Mouse (Mus musculus): ENCODE measurements around the gene Sema4d. TPM values are rescaled to one million over a fixed set of nuclear protein-coding genes. Genes with fewer than 3 reads are reported as not detected.

Gene Sema4d
- total RNA-seq, 2 experiments from 2014 or later: 86.3 to 97.1 TPM

GRCm38 (mm10) chr13:51656516-51657235, 136.9 kb downstream of the Sema4d start:
- no peak for DNase-seq (ENCODE audit: low spot score in 2 of 2)
- intact Hi-C loops (cut with DNase I): no loop called here

DNA sequence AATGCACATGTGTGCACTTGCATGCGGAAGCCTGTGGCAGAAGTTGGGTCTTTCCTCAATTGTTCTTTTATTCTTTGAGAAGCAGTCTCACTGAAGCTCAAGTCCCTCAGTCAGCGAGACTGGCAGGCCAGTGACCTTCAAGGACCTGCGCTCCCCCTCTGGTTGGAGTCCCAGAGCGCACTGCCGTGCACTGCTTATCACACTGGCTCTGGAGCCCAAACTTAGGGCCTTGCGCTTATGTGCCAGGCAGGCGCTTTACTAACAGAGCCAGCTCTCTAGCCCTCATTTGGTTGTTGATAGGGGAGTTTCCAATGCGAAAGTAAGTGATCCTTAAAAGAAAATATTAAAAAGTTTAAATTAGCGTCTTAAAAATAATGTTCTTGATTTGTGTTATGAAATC, 139.6 kb downstream of the Sema4d start:
- no peak for DNase-seq (ENCODE audit: low spot score in 2 of 2)
- intact Hi-C loops (cut with DNase I): loop anchor here (5.0 kb wide), 1 partner anchor 178 kb away; no protein-coding TSS in a partner anchor

- no peak for DNase-seq (ENCODE audit: low spot score in 2 of 2)
- intact Hi-C loops (cut with DNase I): loop anchor here (5.0 kb wide), 1 partner anchor 179 kb away; no protein-coding TSS in a partner anchor
Observed at GRCm38 (mm10) chr13:51653159-51653558, 140.4 kb downstream of the Sema4d start.

DNA sequence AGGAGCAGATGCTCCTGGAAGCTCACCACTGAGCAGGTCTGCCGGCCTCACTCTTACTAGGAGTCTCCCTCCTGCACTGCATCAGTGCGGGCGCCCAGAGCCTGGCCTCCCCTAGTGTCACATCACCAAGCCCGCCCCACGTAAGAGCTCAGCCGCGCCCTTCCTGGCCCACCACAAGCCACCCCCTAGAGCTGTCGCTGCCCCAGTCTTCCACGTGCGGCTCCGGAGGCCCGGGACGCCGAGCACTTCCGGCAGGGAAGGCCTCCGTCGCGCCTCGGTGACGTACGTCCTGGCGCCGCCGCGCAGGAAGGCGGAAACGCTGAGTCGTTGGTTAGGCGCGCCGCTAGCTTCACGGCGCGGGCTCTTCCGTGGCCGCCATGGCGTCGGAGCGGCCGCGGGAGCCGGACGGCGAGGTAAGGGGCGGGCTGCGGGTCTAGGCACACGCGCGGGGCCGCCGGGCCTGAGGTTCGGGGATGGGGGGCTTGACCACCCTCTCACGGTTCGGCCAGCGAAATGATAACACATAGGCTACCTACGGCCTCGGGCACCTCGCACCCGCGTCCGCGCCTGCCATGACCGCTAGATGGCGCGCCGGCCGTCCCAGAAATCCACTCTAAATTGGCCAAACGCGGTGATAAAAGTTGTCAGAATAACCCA, 142.0 kb downstream of the Sema4d start, which contains the start of gene Secisbp2:
Gene Secisbp2, plus strand, starts transcription at position 290 of the 657 bp plus-strand sequence.
- intact Hi-C loops (cut with DNase I): loop anchor here (5.0 kb wide), 1 partner anchor 181 kb away; no protein-coding TSS in a partner anchor
- DNase-seq (ENCODE audit: low spot score in 2 of 2): peak; percentile 97 to 98

GRCm38 (mm10) chr13:51649740-51650139, 143.8 kb downstream of the Sema4d start:
- DNase-seq (ENCODE audit: low spot score in 2 of 2): no peak
- intact Hi-C loops (cut with DNase I): loop anchor here (5.0 kb wide), 1 partner anchor 183 kb away; no protein-coding TSS in a partner anchor

DNA sequence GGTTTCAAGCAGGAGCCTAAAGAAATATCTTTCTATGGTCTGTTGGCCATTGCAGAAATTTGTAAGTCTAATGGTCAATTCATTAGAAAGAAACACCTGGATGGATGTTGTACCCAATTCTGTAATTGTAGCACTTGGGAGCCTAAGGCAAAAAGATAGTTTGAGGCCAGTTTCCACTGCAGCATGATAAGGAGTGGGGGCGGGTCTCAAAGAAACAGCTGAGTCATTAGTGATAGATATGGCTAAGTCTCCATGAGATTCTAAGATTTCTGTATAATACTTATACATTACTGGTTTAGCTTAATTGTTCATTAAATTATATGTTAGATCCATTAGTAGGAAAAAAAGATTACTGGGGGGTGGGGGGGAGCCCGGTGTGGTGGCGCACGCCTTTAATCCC, 145.3 kb downstream of the Sema4d start:
- no peak for DNase-seq (ENCODE audit: low spot score in 2 of 2)
- intact Hi-C loops (cut with DNase I): no loop called here

DNA sequence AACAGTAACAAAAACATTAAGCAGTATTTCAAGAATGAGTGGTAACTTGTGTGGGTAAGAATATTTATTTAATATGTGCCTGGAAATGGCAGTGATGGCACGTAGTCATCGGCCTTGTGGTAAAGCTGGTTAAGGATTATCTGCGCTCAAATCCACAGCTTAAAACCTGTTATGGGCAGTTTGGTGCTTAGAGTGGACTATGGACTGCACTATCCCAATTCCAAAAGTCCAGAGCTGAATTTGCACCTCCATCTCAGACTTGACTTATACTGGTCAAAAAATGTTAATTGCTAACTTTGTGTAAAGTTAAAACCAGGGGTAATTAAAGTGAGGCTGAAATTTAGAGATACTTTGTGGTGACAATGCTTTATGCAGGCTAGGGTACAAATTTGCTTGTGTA, 145.8 kb downstream of the Sema4d start:
- intact Hi-C loops (cut with DNase I): no loop called here
- DNase-seq (ENCODE audit: low spot score in 2 of 2): no peak

DNA sequence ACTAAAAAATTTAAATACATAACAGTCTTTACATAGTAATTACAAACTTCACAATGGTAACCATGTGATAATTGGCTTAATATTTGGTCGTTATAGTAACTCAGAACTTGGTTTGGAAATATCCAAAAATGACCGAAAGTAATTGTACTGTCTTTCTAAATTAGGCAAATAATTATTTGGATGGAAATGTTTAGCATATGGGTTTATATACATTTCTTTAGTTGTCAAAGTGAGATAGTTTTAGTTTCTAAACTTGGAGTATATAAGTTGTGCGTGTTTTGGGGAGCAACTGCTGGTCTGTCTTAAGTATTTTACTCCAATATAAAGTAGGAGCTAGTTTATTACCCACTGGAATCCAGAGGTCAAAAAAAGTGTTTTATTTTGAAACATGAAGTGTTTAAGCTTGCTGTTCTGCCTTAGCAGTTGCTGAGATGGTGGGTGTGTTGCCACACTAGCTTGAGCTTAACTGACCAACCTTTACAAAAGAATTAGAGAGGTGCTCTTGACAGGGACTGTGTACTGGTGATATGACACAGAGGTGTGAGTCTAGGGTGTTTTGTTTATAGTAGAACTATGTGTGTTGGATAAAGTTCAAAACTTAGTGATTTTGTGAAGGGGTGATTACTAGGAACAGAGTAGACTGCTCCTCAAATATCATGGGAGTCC, 147.1 kb downstream of the Sema4d start:
- DNase-seq (ENCODE audit: low spot score in 2 of 2): no peak
- intact Hi-C loops (cut with DNase I): no loop called here

DNA sequence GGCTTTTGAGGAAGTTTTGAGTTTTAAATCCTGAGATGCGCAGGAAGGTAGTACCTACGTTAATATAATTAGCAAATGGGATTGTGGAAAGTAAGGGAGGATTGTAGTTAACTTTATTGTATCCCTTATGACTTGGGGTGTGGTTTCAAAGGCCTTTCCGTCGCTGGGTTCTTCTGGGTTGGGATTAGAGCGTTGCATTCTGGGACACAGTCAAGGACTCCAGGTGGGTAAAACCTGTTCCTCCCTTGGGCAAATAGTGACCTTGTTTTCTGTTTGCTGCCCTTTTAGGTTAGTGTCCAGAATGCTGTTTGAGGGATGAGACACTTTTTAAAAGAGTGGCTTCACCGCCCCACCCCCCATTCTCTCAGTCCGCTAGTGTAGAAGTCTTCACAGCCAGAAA, 147.7 kb downstream of the Sema4d start:
- intact Hi-C loops (cut with DNase I): no loop called here

GRCm38 (mm10) chr13:51644829-51645789, 148.4 kb downstream of the Sema4d start, which contains the start of gene Cks2:
Cks2 (plus strand) TSS chr13:51645232.
- intact Hi-C loops (cut with DNase I): no loop called here
- peak; percentile 98 to 99 for DNase-seq (ENCODE audit: low spot score in 2 of 2)

More for the DNA sequence above, 147.7 kb downstream of the Sema4d start:
- DNase-seq (ENCODE audit: low spot score in 2 of 2): no peak

- intact Hi-C loops (cut with DNase I): no loop called here
- no peak for DNase-seq (ENCODE audit: low spot score in 2 of 2)
Observed at GRCm38 (mm10) chr13:51643924-51644828, 149.4 kb downstream of the Sema4d start.

DNA sequence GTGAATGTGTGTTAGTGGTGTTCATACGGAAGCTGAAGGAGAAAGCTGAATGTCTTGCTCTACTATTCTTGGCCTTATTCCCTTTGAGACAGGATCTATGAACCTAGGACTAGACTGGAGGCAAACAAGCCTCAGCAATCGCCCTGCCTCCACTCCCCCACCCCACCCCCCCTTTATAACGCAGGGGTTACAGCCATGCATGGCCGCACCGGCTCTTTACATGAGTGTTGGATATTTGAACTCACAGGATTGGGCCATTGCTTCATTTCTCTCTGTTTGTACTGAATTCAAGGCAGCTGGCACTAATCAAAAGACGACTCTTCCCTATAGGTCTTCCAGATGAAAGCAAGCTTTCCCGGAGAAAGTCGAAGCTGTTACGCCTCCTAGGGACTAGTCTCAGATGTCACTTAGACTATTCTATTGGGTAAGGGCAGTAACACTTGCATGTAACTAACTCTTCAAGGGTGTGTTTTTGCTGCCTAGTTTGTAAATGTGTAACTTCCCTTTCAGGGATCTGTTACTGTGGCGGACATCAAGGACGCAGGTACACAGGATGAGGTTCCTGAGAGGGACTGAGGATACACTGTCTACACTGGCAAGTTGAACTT, 151.3 kb downstream of the Sema4d start:
- intact Hi-C loops (cut with DNase I): no loop called here
- no peak for DNase-seq (ENCODE audit: low spot score in 2 of 2)

DNA sequence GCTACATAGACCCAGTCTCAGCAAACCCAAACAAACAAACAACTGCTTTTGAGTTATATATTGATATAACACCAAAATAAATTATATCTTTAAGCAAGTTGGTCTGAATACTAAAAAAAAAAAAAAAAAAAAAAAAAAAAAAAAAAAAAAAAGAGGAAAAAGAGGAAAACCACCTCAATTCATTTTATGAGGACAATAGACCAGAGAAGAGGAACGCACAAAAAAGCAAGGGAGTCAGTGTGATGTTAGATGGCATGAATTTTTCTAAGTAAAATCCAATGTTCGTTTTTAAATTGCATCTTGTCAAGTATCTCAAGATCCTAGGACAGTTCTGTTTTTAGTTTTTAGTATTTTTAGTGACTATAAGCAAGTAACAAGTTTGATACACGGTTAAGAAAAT, 152.1 kb downstream of the Sema4d start:
- no peak for DNase-seq (ENCODE audit: low spot score in 2 of 2)
- intact Hi-C loops (cut with DNase I): no loop called here

GRCm38 (mm10) chr13:51638958-51639357, 154.6 kb downstream of the Sema4d start:
- intact Hi-C loops (cut with DNase I): no loop called here
- no peak for DNase-seq (ENCODE audit: low spot score in 2 of 2)

Data from left cerebral cortex, postnatal 25 days (tissue).